Mouse (Mus musculus) ovary, postnatal 10 days (tissue): ENCODE measurements around the gene Flnb.

ENCODE experiments used
- DNase-seq: peaks from one replicate; pipeline ENCODE4 v3.0.0; 2022; ENCODE audit warnings: low spot score

Flnb gene

GRCm38 (mm10) chr14:7997255-7997696 is 179.5 kb downstream of the Flnb start:
- DNase-seq = peak; percentile 80

GRCm38 (mm10) chr14:7999030-7999429 is 181.3 kb downstream of the Flnb start:
- no peak for DNase-seq

- DNase-seq = no peak
Observed at GRCm38 (mm10) chr14:7999435-7999834, 181.7 kb downstream of the Flnb start.

GRCm38 (mm10) chr14:8000247-8000646 is 182.5 kb downstream of the Flnb start:
- no peak for DNase-seq
